Mouse (Mus musculus) cerebellum, adult 8-10 months (tissue): Measurements from ENCODE around the gene Tars2.

Source experiments
- DNase-seq: peaks from one replicate; pipeline ENCODE4 v3.0.0; 2022

Tars2 gene

GRCm38 (mm10) chr3:95734092-95734702, 25.8 kb downstream of the Tars2 start:
- no peak for DNase-seq

GRCm38 (mm10) chr3:95732744-95733521, 27.1 kb downstream of the Tars2 start:
- DNase-seq, result no peak

GRCm38 (mm10) chr3:95732297-95732696, 27.7 kb downstream of the Tars2 start:
- no peak for DNase-seq

- no peak for DNase-seq
These were observed 28.2 kb downstream of the Tars2 start for GRCm38 (mm10) chr3:95731802-95732201.

- no peak for DNase-seq
These were observed 29.6 kb downstream of the Tars2 start for GRCm38 (mm10) chr3:95730431-95730830.

GRCm38 (mm10) chr3:95728906-95729305, 31.1 kb downstream of the Tars2 start:
- DNase-seq, result no peak

- no peak for DNase-seq
These were observed 33.2 kb downstream of the Tars2 start for GRCm38 (mm10) chr3:95726696-95727358.

- DNase-seq, result no peak
These were observed 34.1 kb downstream of the Tars2 start for GRCm38 (mm10) chr3:95725863-95726262.

GRCm38 (mm10) chr3:95722386-95722785, 37.6 kb downstream of the Tars2 start:
- no peak for DNase-seq

- no peak for DNase-seq
These were observed 41.9 kb downstream of the Tars2 start for GRCm38 (mm10) chr3:95718153-95718552.

GRCm38 (mm10) chr3:95716075-95716474, 43.9 kb downstream of the Tars2 start:
- no peak for DNase-seq

GRCm38 (mm10) chr3:95709967-95710366, 50.0 kb downstream of the Tars2 start:
- no peak for DNase-seq

GRCm38 (mm10) chr3:95709044-95709443, 51.0 kb downstream of the Tars2 start:
- no peak for DNase-seq

- DNase-seq, result no peak
These were observed 52.5 kb downstream of the Tars2 start for GRCm38 (mm10) chr3:95707497-95707896.

- DNase-seq, result no peak
These were observed 53.7 kb downstream of the Tars2 start for GRCm38 (mm10) chr3:95706273-95706672.

- DNase-seq, result no peak
These were observed 55.4 kb downstream of the Tars2 start for GRCm38 (mm10) chr3:95704612-95705011.

- no peak for DNase-seq
These were observed 56.7 kb downstream of the Tars2 start for GRCm38 (mm10) chr3:95703276-95703675.

- peak; percentile 43 for DNase-seq
These were observed 58.0 kb downstream of the Tars2 start for GRCm38 (mm10) chr3:95701877-95702540.

GRCm38 (mm10) chr3:95701085-95701484, 58.9 kb downstream of the Tars2 start:
- DNase-seq, result no peak

GRCm38 (mm10) chr3:95700233-95700681, 59.7 kb downstream of the Tars2 start:
- DNase-seq, result peak; percentile 58

- no peak for DNase-seq
These were observed 61.7 kb downstream of the Tars2 start for GRCm38 (mm10) chr3:95698286-95698685.

- DNase-seq, result no peak
These were observed 63.6 kb downstream of the Tars2 start for GRCm38 (mm10) chr3:95696360-95696759.

- DNase-seq, result no peak
These were observed 64.2 kb downstream of the Tars2 start for GRCm38 (mm10) chr3:95695796-95696195.
